Mouse (Mus musculus): ENCODE measurements at regions not wholly inside any gene's neighbourhood (a gene's known extent, or its start where the extent isn't known, plus 50 kb on each side); places are given as distances from the start of the nearest gene placed in this dataset.

DNA sequence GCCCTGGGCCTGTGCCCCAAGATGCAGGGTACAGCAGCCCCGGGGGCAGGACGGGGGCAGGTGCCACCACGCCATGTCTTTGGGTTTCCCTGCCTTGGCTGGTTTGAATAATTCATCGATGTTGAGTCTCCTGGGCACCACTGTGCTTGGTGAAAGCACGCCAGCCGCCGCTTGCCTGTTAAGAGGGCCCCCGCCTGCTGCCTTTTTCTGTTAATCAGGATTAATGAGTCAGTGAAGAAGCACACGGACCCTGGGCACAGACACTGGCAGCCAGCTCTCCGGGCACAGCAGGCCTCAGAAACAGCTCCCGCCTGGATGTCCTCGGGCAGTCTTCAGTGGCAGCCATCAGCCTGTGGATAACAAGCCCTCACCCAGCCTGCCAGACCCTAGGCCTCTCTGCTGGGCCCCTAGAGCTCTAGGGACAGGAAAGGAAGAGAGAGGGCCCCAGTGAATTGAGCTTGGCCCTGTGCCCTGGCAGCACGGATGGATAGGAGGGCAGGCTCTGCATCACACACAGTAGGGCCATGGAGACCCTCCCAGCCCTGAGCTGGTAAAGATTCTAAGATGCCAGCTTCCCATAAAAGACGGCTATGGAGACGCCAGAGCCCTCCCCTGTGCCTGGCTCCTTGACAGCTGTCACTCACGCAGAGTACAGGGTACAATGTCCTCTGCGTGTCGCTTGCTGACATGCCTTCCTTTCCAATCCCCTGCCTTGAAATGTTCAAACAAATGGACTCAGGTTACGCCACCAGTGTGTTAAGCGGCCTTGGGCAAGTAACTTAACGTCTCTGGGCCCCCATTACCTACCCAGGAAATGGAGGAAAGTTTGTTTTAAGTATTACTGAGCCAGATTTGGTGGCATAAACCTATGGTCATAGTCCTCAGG, 118.4 kb downstream of the Cryba4 start:
- no peak for TF ChIP-seq CTCF (IDR thresholded peaks at IDR 0.05; ENCODE audit: low read depth, low read length)
- no peak for TF ChIP-seq POLR2A (IDR thresholded peaks at IDR 0.05; ENCODE audit: borderline replicate concordance, low read depth, low read length)

All from bone marrow macrophage, adult 2 months (primary cell).